Mouse (Mus musculus): ENCODE results near the gene BC025920. TPM values are rescaled to one million over a fixed set of nuclear protein-coding genes. Genes with fewer than 3 reads are reported as not detected.
A peak's percentile ranks its signal among the peaks of the same experiment; 100 is the strongest.
"Not testable (repeated sequence)": the region's sequence is repeated elsewhere in the genome, so short reads cannot be mapped to it uniquely, and the experiment has no call there.

The BC025920 gene
- polyA plus RNA-seq, 1 experiment: 3.7 TPM

GRCm38 (mm10) chr10:81644716-81645115 lies 38.6 kb downstream of the BC025920 start:
- peaks cover 15% of the 10 kb centered on the region for H3K4me1 ChIP-seq (ENCODE audit: control insufficient read depth, insufficient read depth, low read length)
- no peak overlapping the region for H3K27ac ChIP-seq (ENCODE audit: insufficient read depth, low read length)
- no peak for TF ChIP-seq POLR2A (IDR thresholded peaks at IDR 0.05; ENCODE audit: extremely low read depth, insufficient read depth, low read length)
- TF ChIP-seq CTCF (IDR thresholded peaks at IDR 0.05; ENCODE audit: extremely low read depth, insufficient read depth, low read length): no peak
- no peak overlapping the region for H3K4me3 ChIP-seq (ENCODE audit: insufficient read depth, low read length)

GRCm38 (mm10) chr10:81645391-81645790 lies 39.3 kb downstream of the BC025920 start:
- TF ChIP-seq CTCF (IDR thresholded peaks at IDR 0.05; ENCODE audit: extremely low read depth, insufficient read depth, low read length) (no peak), POLR2A (IDR thresholded peaks at IDR 0.05; ENCODE audit: extremely low read depth, insufficient read depth, low read length) (no peak)
- Histone ChIP-seq H3K27ac (ENCODE audit: insufficient read depth, low read length) (no peak overlapping the region), H3K4me3 (ENCODE audit: insufficient read depth, low read length) (no peak overlapping the region), H3K4me1 (ENCODE audit: control insufficient read depth, insufficient read depth, low read length) (peaks cover 17% of the 10 kb centered on the region)

- Histone ChIP-seq H3K4me3 (ENCODE audit: insufficient read depth, low read length) (no peak overlapping the region), H3K27ac (ENCODE audit: insufficient read depth, low read length) (no peak overlapping the region), H3K4me1 (ENCODE audit: control insufficient read depth, insufficient read depth, low read length) (peaks cover 17% of the 10 kb centered on the region)
- TF ChIP-seq POLR2A (IDR thresholded peaks at IDR 0.05; ENCODE audit: extremely low read depth, insufficient read depth, low read length) (no peak), CTCF (IDR thresholded peaks at IDR 0.05; ENCODE audit: extremely low read depth, insufficient read depth, low read length) (no peak)
Observed at GRCm38 (mm10) chr10:81646015-81646555, 40.0 kb downstream of the BC025920 start.

GRCm38 (mm10) chr10:81648803-81649775 lies 43.0 kb downstream of the BC025920 start, which contains the start of gene Gm10778:
Gene Gm10778 (plus strand): TSS chr10:81649059.
- H3K4me1 ChIP-seq (ENCODE audit: control insufficient read depth, insufficient read depth, low read length); H3K27ac ChIP-seq (ENCODE audit: insufficient read depth, low read length): not testable (repeated sequence)
- TF ChIP-seq POLR2A (IDR thresholded peaks at IDR 0.05; ENCODE audit: extremely low read depth, insufficient read depth, low read length): peak; percentile 68
- H3K4me3 ChIP-seq (ENCODE audit: insufficient read depth, low read length): peak within 1 kb of the TSS; percentile 32

- TF ChIP-seq CTCF (IDR thresholded peaks at IDR 0.05; ENCODE audit: extremely low read depth, insufficient read depth, low read length) (no peak), POLR2A (IDR thresholded peaks at IDR 0.05; ENCODE audit: extremely low read depth, insufficient read depth, low read length) (no peak)
- Histone ChIP-seq H3K4me3 (ENCODE audit: insufficient read depth, low read length) (no peak overlapping the region), H3K27ac (ENCODE audit: insufficient read depth, low read length) (no peak overlapping the region), H3K4me1 (ENCODE audit: control insufficient read depth, insufficient read depth, low read length) (peaks cover 2% of the 10 kb centered on the region)
Observed at GRCm38 (mm10) chr10:81655178-81655577, 49.1 kb downstream of the BC025920 start.

GRCm38 (mm10) chr10:81656174-81656573 lies 50.1 kb downstream of the BC025920 start:
- Histone ChIP-seq H3K4me1 (ENCODE audit: control insufficient read depth, insufficient read depth, low read length) (no peaks in the 10 kb centered on the region), H3K27ac (ENCODE audit: insufficient read depth, low read length) (no peak overlapping the region), H3K4me3 (ENCODE audit: insufficient read depth, low read length) (no peak overlapping the region)
- TF ChIP-seq POLR2A (IDR thresholded peaks at IDR 0.05; ENCODE audit: extremely low read depth, insufficient read depth, low read length) (no peak), CTCF (IDR thresholded peaks at IDR 0.05; ENCODE audit: extremely low read depth, insufficient read depth, low read length) (no peak)

Other genes with a start within 250 kb of the BC025920 start
- 30.1 and 30.8 TPM in 2 replicates for gene Mfsd12, start 248.8 kb upstream of the BC025920 start, polyA plus RNA-seq (2012; rRNA removed)
- 0.45 and 0.52 TPM in 2 replicates for gene 4930404N11Rik, start 240.5 kb upstream of the BC025920 start, polyA plus RNA-seq (2012; rRNA removed)
- 75.5 and 76.0 TPM in 2 replicates for gene Fzr1, start 227.8 kb upstream of the BC025920 start, polyA plus RNA-seq (2012; rRNA removed)
- 106 and 108 TPM in 2 replicates for gene Dohh, start 221.8 kb upstream of the BC025920 start, polyA plus RNA-seq (2012; rRNA removed)
- 5.8 and 5.9 TPM in 2 replicates for gene Gm48551, start 221.8 kb upstream of the BC025920 start, polyA plus RNA-seq (2012; rRNA removed)
- gene Gm48552, start 217.3 kb upstream of the BC025920 start, polyA plus RNA-seq (2012; rRNA removed): 6.8 and 7.8 TPM in 2 replicates
- gene Smim24, start 213.2 kb upstream of the BC025920 start, polyA plus RNA-seq (2012; rRNA removed): 2.5 and 3.0 TPM in 2 replicates
- gene Nfic, start 150.6 kb upstream of the BC025920 start, polyA plus RNA-seq (2012; rRNA removed): 52.2 and 54.5 TPM in 2 replicates
- gene Celf5, start 123.6 kb upstream of the BC025920 start, polyA plus RNA-seq (2012; rRNA removed): 307 and 309 TPM in 2 replicates
- 124 and 129 TPM in 2 replicates for gene Ncln, start 109.9 kb upstream of the BC025920 start, polyA plus RNA-seq (2012; rRNA removed)
- 0.87 and 1.1 TPM in 2 replicates for gene S1pr4, start 106.1 kb upstream of the BC025920 start, polyA plus RNA-seq (2012; rRNA removed)
- gene Gna15, start 82.0 kb upstream of the BC025920 start, polyA plus RNA-seq (2012; rRNA removed): 3.4 and 3.9 TPM in 2 replicates
- 147 and 154 TPM in 2 replicates for gene Gna11, start 61.1 kb upstream of the BC025920 start, polyA plus RNA-seq (2012; rRNA removed)
- gene Aes, start 46.8 kb upstream of the BC025920 start, polyA plus RNA-seq (2012; rRNA removed): 897 and 916 TPM in 2 replicates
- gene Tle2, start 31.7 kb upstream of the BC025920 start, polyA plus RNA-seq (2012; rRNA removed): 97.8 and 112 TPM in 2 replicates
- gene Tle6, start 5.2 kb upstream of the BC025920 start, polyA plus RNA-seq (2012; rRNA removed): 21.2 and 25.3 TPM in 2 replicates
- gene Sirt6, start 21.5 kb downstream of the BC025920 start, polyA plus RNA-seq (2012; rRNA removed): 31.2 and 33.3 TPM in 2 replicates
- gene Ankrd24, start 22.3 kb downstream of the BC025920 start, polyA plus RNA-seq (2012; rRNA removed): 143 and 144 TPM in 2 replicates
- 3.1 and 3.3 TPM in 2 replicates for gene Gm10778, start 42.8 kb downstream of the BC025920 start, polyA plus RNA-seq (2012; rRNA removed)
- 5.0 and 7.1 TPM in 2 replicates for gene Zfp433, start 98.6 kb downstream of the BC025920 start, polyA plus RNA-seq (2012; rRNA removed)
- 6.2 and 6.9 TPM in 2 replicates for gene Gm3055, start 164.9 kb downstream of the BC025920 start, polyA plus RNA-seq (2012; rRNA removed)
- gene Gm4767, start 205.9 kb downstream of the BC025920 start, polyA plus RNA-seq (2012; rRNA removed): 0.49 and 0.65 TPM in 2 replicates

Data from cortical plate, adult 2 months (tissue).